Mouse (Mus musculus) embryonic facial prominence, embryonic 11.5 days (tissue): Measurements from ENCODE around the gene Selenom. TPM values are rescaled to one million over a fixed set of nuclear protein-coding genes. Genes with fewer than 3 reads are reported as not detected.

Source experiments
- ATAC-seq: fragments of 200-750 bp; cut with Nextera tagmentation; replicated peaks from 2 replicates; pipeline ENCODE4 v1.8.0; 2017; ENCODE audit warnings: low read depth; ENCODE audit not compliant: insufficient number of reproducible peaks, low FRiP score, low TSS enrichment
- DNase-seq: peaks from one replicate; pipeline ENCODE4 v3.0.0-alpha.2; 2015; ENCODE audit warnings: low spot score
- H3K27ac ChIP-seq: fragments of 300-500 bp; sonication (generic); replicated peaks from 2 replicates; pipeline ENCODE4 v1.5.1; 2014; ENCODE audit warnings: mild to moderate bottlenecking, low read depth, low read length, control low read depth
- H3K27me3 ChIP-seq: fragments of 300-500 bp; sonication (generic); 2 replicates; pipeline ENCODE4 v1.6.1; 2014; ENCODE audit warnings: mild to moderate bottlenecking, low read length, moderate library complexity, mixed read lengths; ENCODE audit not compliant: control insufficient read depth, insufficient read depth
- H3K36me3 ChIP-seq: fragments of 300-500 bp; sonication (generic); replicated peaks from 2 replicates; pipeline ENCODE4 v1.6.1; 2014; ENCODE audit warnings: low read depth, mild to moderate bottlenecking, low read length, moderate library complexity, mixed read lengths; ENCODE audit not compliant: control insufficient read depth, insufficient read depth
- H3K4me1 ChIP-seq: fragments of 300-500 bp; sonication (generic); 2 replicates; pipeline ENCODE4 v1.6.1; 2014; ENCODE audit warnings: low read length, mixed read lengths; ENCODE audit not compliant: control insufficient read depth, insufficient read depth
- H3K4me2 ChIP-seq: fragments of 300-500 bp; sonication (generic); 2 replicates; pipeline ENCODE4 v1.6.1; 2014; ENCODE audit warnings: low read depth, mild to moderate bottlenecking, control low read depth, low read length, moderate library complexity
- H3K4me3 ChIP-seq: fragments of 300-500 bp; sonication (generic); 2 replicates; pipeline ENCODE4 v1.5.1; 2014; ENCODE audit warnings: low read depth, low read length, control low read depth
- H3K9ac ChIP-seq: fragments of 300-500 bp; sonication (generic); replicated peaks from 2 replicates; pipeline ENCODE4 v1.6.1; 2014; ENCODE audit warnings: mild to moderate bottlenecking, control low read depth, low read length
- H3K9me3 ChIP-seq: fragments of 300-500 bp; sonication (generic); replicated peaks from 2 replicates; pipeline ENCODE4 v1.6.1; 2016; ENCODE audit warnings: mild to moderate bottlenecking, low read length, inconsistent platforms, mixed read lengths; ENCODE audit not compliant: control insufficient read depth
- WGBS: fragments of 180-500 bp; shearing (Covaris S2); extraction: QIAGEN DNeasy Blood & Tissue Kit; methylation state at CpG from one replicate; pipeline ENCODE4 v1.1.7; 2014; 5-methylcytosine and 5-hydroxymethylcytosine counted together
- polyA plus RNA-seq: library from polyadenylated mRNA; unstranded; fragments of >200 nt; fragmentation: Nextera tagmentation; extraction: Ambion mirVana; gene quantifications from 2 replicates; pipeline ENCODE4 v1.2.1, GENCODE M21; 2014

The Selenom gene
- polyA plus RNA-seq, 1 experiment from 2014 or later, result 60.3 TPM

GRCm38 (mm10) chr11:3528208-3528607 lies 13.7 kb downstream of the Selenom start:
- H3K9me3 ChIP-seq, result no peaks in the 10 kb centered on the region
- WGBS, result 90% methylated on average over 6 of the region's 6 CpGs
- H3K27me3 ChIP-seq, result no peaks in the 10 kb centered on the region
- peaks cover 11% of the 10 kb centered on the region for H3K36me3 ChIP-seq
- no peak overlapping the region for H3K9ac ChIP-seq
- H3K4me3 ChIP-seq, result no peak overlapping the region
- DNase-seq (no peak), ATAC-seq (no peak)
- no peak overlapping the region for H3K27ac ChIP-seq
- H3K4me2 ChIP-seq, result no peak overlapping the region
- no peaks in the 10 kb centered on the region for H3K4me1 ChIP-seq

GRCm38 (mm10) chr11:3529476-3530252 lies 15.2 kb downstream of the Selenom start:
- Histone ChIP-seq H3K4me3 (no peak overlapping the region), H3K27me3 (no peaks in the 10 kb centered on the region), H3K36me3 (peaks cover 11% of the 10 kb centered on the region), H3K4me2 (no peak overlapping the region), H3K9me3 (no peaks in the 10 kb centered on the region), H3K27ac (no peak overlapping the region), H3K9ac (no peak overlapping the region), H3K4me1 (no peaks in the 10 kb centered on the region)
- DNase-seq (no peak), ATAC-seq (no peak)
- 82% methylated on average over 20 of the region's 20 CpGs for WGBS

DNA sequence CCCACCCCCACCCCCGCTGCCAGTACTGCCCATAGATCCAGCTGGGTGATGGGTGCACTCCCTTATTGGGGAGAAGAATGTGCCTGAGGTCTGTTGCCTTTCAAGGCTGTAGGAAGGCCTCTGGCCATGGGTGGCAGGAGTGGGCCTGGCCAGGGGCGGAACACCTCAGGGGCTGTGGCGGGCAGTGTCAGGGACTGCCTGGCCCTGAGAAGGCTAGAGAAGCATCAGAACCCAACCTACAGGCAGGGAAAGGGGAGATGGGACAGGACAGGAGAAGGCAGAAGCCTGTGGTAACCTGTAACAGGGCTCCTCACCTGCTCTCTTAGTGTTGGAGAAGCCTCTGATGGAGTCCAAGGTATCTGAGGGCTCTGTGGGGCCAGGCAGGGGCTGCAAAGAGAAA lies 16.2 kb downstream of the Selenom start:
- Histone ChIP-seq H3K36me3 (peaks cover 11% of the 10 kb centered on the region), H3K4me2 (no peak overlapping the region), H3K27me3 (no peaks in the 10 kb centered on the region), H3K9ac (no peak overlapping the region), H3K4me3 (no peak overlapping the region), H3K4me1 (no peaks in the 10 kb centered on the region), H3K27ac (no peak overlapping the region), H3K9me3 (no peaks in the 10 kb centered on the region)
- DNase-seq (no peak), ATAC-seq (no peak)
- 100% methylated on average over 3 of the region's 3 CpGs for WGBS

GRCm38 (mm10) chr11:3531634-3532033 lies 17.1 kb downstream of the Selenom start:
- Histone ChIP-seq H3K4me3 (no peak overlapping the region), H3K27ac (no peak overlapping the region), H3K36me3 (peaks cover 11% of the 10 kb centered on the region), H3K9ac (no peak overlapping the region), H3K4me1 (peaks cover 4% of the 10 kb centered on the region; the same call in 1 of the 2 replicates), H3K27me3 (no peaks in the 10 kb centered on the region), H3K9me3 (no peaks in the 10 kb centered on the region), H3K4me2 (no peak overlapping the region)
- WGBS, result 80% methylated on average over 6 of the region's 6 CpGs
- ATAC-seq, result no peak
- no peak for DNase-seq

GRCm38 (mm10) chr11:3532101-3532931 lies 17.8 kb downstream of the Selenom start:
- Histone ChIP-seq H3K4me3 (no peak overlapping the region), H3K9ac (no peak overlapping the region), H3K27ac (no peak overlapping the region), H3K27me3 (no peaks in the 10 kb centered on the region), H3K36me3 (peaks cover 11% of the 10 kb centered on the region), H3K4me2 (no peak overlapping the region), H3K9me3 (no peaks in the 10 kb centered on the region), H3K4me1 (peaks cover 4% of the 10 kb centered on the region; the same call in 1 of the 2 replicates)
- DNase-seq (no peak), ATAC-seq (no peak)
- 91% methylated on average over 16 of the region's 16 CpGs for WGBS

DNA sequence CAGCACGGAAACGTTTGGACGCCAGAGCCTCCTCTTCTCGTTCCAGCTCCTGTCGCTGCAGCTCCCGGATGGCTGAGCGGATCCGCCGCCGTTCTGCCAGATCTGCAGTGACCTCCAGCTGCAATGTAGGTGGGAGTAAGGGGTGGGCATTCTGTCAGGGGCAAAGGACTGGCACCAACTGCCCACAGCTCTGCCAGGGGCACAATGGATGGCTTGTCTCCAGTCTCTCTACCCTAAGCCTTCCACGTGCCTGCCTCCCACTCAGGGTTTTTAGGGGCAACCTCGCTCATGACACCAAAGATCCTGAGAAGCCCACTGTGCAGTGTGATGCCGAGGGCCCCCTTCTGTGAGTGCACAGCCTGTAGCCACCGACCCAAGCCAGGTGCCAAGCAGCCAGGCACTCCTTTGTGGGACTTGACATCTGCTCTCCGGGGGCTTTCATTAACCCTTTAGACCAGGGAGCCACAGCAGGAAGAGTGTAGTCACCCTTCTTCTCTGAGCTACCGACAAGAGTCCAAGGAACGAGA lies 19.0 kb downstream of the Selenom start:
- H3K9ac ChIP-seq, result no peak overlapping the region
- H3K9me3 ChIP-seq, result no peaks in the 10 kb centered on the region
- peaks cover 4% of the 10 kb centered on the region; the same call in 1 of the 2 replicates for H3K4me1 ChIP-seq
- H3K36me3 ChIP-seq, result peaks cover 11% of the 10 kb centered on the region
- H3K27ac ChIP-seq, result no peak overlapping the region
- DNase-seq (no peak), ATAC-seq (no peak)
- no peak overlapping the region for H3K4me3 ChIP-seq
- no peaks in the 10 kb centered on the region for H3K27me3 ChIP-seq
- no peak overlapping the region for H3K4me2 ChIP-seq
- WGBS, result 87% methylated on average over 17 of the region's 17 CpGs

DNA sequence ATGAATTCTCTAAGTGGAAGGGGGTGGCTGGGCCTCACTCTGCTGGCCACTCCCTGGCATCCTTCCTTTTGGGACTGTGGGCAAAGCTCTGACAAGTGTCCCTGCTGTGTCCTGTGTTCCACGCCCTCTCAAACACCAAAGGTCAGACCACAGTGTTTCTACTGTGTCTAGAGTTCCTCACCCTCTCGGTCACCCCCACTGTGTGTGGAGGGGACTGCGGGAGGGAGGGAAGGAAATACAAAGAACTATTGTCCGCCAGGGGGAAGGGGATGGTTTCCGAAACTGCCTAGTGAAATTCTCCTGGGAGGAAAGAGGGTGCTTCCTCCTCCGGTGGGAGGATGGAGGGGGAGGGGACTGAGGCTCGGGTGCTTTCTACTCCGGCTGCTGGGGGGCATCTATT lies 20.5 kb downstream of the Selenom start:
- Histone ChIP-seq H3K4me1 (peaks cover 4% of the 10 kb centered on the region; the same call in 1 of the 2 replicates), H3K27me3 (no peaks in the 10 kb centered on the region), H3K9me3 (no peaks in the 10 kb centered on the region), H3K36me3 (peaks cover 5% of the 10 kb centered on the region; the same call in 1 of the 2 replicates), H3K4me3 (peak overlapping the region; percentile 49; the same call in 1 of the 2 replicates), H3K9ac (peak overlapping the region; percentile 76), H3K27ac (no peak overlapping the region), H3K4me2 (peak overlapping the region; percentile 32)
- DNase-seq (no peak), ATAC-seq (no peak)
- 7% methylated on average over 8 of the region's 8 CpGs for whole genome bisulfite sequencing
